Mouse (Mus musculus): ENCODE measurements around the gene Macrod1.

GRCm38 (mm10) chr19:7013984-7014383 lies 42.6 kb upstream of the Macrod1 start:
- TF ChIP-seq CTCF (IDR thresholded peaks at IDR 0.05; ENCODE audit: low read depth, low read length) (no peak), POLR2A (IDR thresholded peaks at IDR 0.05; ENCODE audit: borderline replicate concordance, low read depth, low read length) (no peak)

Data from bone marrow macrophage, adult 2 months (primary cell).